Mouse (Mus musculus): ENCODE measurements around the gene Fbxo28. TPM values are rescaled to one million over a fixed set of nuclear protein-coding genes. Genes with fewer than 3 reads are reported as not detected.

The Fbxo28 gene
- total and polyA plus RNA-seq, 3 experiments = 16.3 to 72.5 (median 17.2) TPM

DNA sequence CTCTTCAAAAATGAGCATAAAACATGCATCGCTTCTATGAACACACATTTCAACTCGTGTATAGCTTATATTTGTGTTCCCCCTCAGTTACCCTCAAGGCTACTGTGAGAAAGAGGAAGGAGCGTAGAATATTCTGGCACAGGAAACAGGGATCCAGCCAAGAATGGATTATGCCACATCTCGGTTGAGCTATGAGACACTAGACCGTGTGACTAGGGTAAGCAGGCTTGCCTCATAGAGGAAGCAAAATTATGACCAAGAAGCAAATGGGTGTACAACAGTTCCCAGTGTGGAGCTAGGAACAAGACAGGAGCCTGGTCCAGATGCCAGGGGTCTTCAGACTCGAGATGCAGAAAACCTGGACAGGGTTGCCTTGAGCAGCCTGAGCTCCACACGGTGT, 39.3 kb upstream of the Fbxo28 start:
- H3K9me3 ChIP-seq (replicated peaks; ENCODE audit: insufficient read depth, low read length) = no peaks in the 10 kb centered on the region
- no peaks in the 10 kb centered on the region; a peak in 1 of 4 replicates for H3K27me3 ChIP-seq (ENCODE audit: control insufficient read depth in 1 of 2, insufficient read depth in 2 of 2, low read length in 2 of 2)
- H3K4me3 ChIP-seq (ENCODE audit: control insufficient read depth in 1 of 2, insufficient read depth in 1 of 2, low read depth in 2 of 2, low read length in 2 of 2) = no peak overlapping the region
- no peak overlapping the region for H3K9ac ChIP-seq (ENCODE audit: control insufficient read depth, low read depth, low read length, poor library complexity, severe bottlenecking)
- no peak for TF ChIP-seq RCOR1 (IDR thresholded peaks at IDR 0.05; ENCODE audit: low read depth, low read length)
- no peak for TF ChIP-seq BHLHE40 (IDR thresholded peaks at IDR 0.05; ENCODE audit: borderline replicate concordance, low read depth, low read length)
- TF ChIP-seq KAT2A (conservative IDR thresholded peaks at IDR 0.05; ENCODE audit: low read depth, low read length) = no peak
- TF ChIP-seq ZKSCAN1 (IDR thresholded peaks at IDR 0.05; ENCODE audit: low read depth, low read length) = no peak
- no peak for TF ChIP-seq NRF1 (IDR thresholded peaks at IDR 0.05; ENCODE audit: insufficient read depth, low read depth, low read length, poor library complexity, severe bottlenecking)
- no peak for TF ChIP-seq USF2 (IDR thresholded peaks at IDR 0.05; ENCODE audit: borderline replicate concordance in 1 of 2, insufficient read depth in 1 of 2, low read depth in 1 of 2, low read length in 2 of 2)
- no peak for TF ChIP-seq HCFC1 (IDR thresholded peaks at IDR 0.05; ENCODE audit: low read depth, low read length)
- H3K79me2 ChIP-seq (ENCODE audit: control insufficient read depth, insufficient read depth, low read length, poor library complexity) = no peaks in the 10 kb centered on the region
- no peak overlapping the region for H3K27ac ChIP-seq (ENCODE audit: control insufficient read depth, low read depth, low read length)
- H3K4me1 ChIP-seq (ENCODE audit: control insufficient read depth in 1 of 2, insufficient read depth in 2 of 2, low read length in 2 of 2) = peaks cover 2 to 7% of the 10 kb centered on the region in 2 experiments; a peak in 2 of 4 replicates
- DNase-seq (ENCODE audit: low read depth, low spot score) = no peak
- H3K36me3 ChIP-seq (ENCODE audit: control insufficient read depth in 1 of 2, insufficient read depth in 2 of 2, low read length in 2 of 2) = peaks cover 0 to 2% of the 10 kb centered on the region in 2 experiments; a peak in 1 of 4 replicates

GRCm38 (mm10) chr1:182378876-182379275, 37.4 kb upstream of the Fbxo28 start:
- TF ChIP-seq MAFK (IDR thresholded peaks at IDR 0.05; ENCODE audit: borderline replicate concordance, low read depth, low read length) = no peak
- H3K27ac ChIP-seq (ENCODE audit: control insufficient read depth, low read depth, low read length) = no peak overlapping the region; the same call in 1 of the 2 replicates
- H3K4me3 ChIP-seq (ENCODE audit: control insufficient read depth in 1 of 2, insufficient read depth in 1 of 2, low read depth in 2 of 2, low read length in 2 of 2) = no peak overlapping the region
- H3K27me3 ChIP-seq (ENCODE audit: control insufficient read depth in 1 of 2, insufficient read depth in 2 of 2, low read length in 2 of 2) = no peaks in the 10 kb centered on the region
- peaks cover 2 to 12% of the 10 kb centered on the region in 2 experiments; a peak in 2 of 4 replicates for H3K4me1 ChIP-seq (ENCODE audit: control insufficient read depth in 1 of 2, insufficient read depth in 2 of 2, low read length in 2 of 2)
- H3K9ac ChIP-seq (ENCODE audit: control insufficient read depth, low read depth, low read length, poor library complexity, severe bottlenecking) = no peak overlapping the region; the same call in 1 of the 2 replicates
- peaks cover 0 to 2% of the 10 kb centered on the region in 2 experiments; a peak in 1 of 4 replicates for H3K36me3 ChIP-seq (ENCODE audit: control insufficient read depth in 1 of 2, insufficient read depth in 2 of 2, low read length in 2 of 2)
- DNase-seq (ENCODE audit: low read depth, low spot score) = no peak
- H3K9me3 ChIP-seq (replicated peaks; ENCODE audit: insufficient read depth, low read length) = no peaks in the 10 kb centered on the region
- H3K79me2 ChIP-seq (ENCODE audit: control insufficient read depth, insufficient read depth, low read length, poor library complexity) = no peaks in the 10 kb centered on the region

- peak; percentile 43 for DNase-seq (ENCODE audit: low read depth, low spot score)
Observed at GRCm38 (mm10) chr1:182378205-182378835, 36.9 kb upstream of the Fbxo28 start.

More at GRCm38 (mm10) chr1:182378205-182378835, 36.9 kb upstream of the Fbxo28 start:
- H3K36me3 ChIP-seq (ENCODE audit: control insufficient read depth in 1 of 2, insufficient read depth in 2 of 2, low read length in 2 of 2) = peaks cover 0 to 2% of the 10 kb centered on the region in 2 experiments; a peak in 1 of 4 replicates
- peak overlapping the region; percentile 39; the same call in 1 of the 2 replicates for H3K27ac ChIP-seq (ENCODE audit: control insufficient read depth, low read depth, low read length)
- no peak for TF ChIP-seq JUND (IDR thresholded peaks at IDR 0.05; ENCODE audit: low read depth, low read length)
- no peak for TF ChIP-seq KAT2A (conservative IDR thresholded peaks at IDR 0.05; ENCODE audit: low read depth, low read length)
- TF ChIP-seq NRF1 (IDR thresholded peaks at IDR 0.05; ENCODE audit: insufficient read depth, low read depth, low read length, poor library complexity, severe bottlenecking) = no peak
- TF ChIP-seq ZNF384 (IDR thresholded peaks at IDR 0.05; ENCODE audit: low read depth, low read length) = no peak
- TF ChIP-seq USF1 (IDR thresholded peaks at IDR 0.05; ENCODE audit: low read depth, low read length) = no peak
- TF ChIP-seq MXI1 (IDR thresholded peaks at IDR 0.05; ENCODE audit: low read depth, low read length) = no peak
- no peak for TF ChIP-seq MAZ (IDR thresholded peaks at IDR 0.05; ENCODE audit: low read depth, low read length)
- no peak for TF ChIP-seq ZMIZ1 (IDR thresholded peaks at IDR 0.05; ENCODE audit: low read depth, low read length)
- no peak for TF ChIP-seq RCOR1 (IDR thresholded peaks at IDR 0.05; ENCODE audit: low read depth, low read length)
- no peak for TF ChIP-seq SIN3A (IDR thresholded peaks at IDR 0.05; ENCODE audit: low read length)
- no peak for TF ChIP-seq ZKSCAN1 (IDR thresholded peaks at IDR 0.05; ENCODE audit: low read depth, low read length)
- no peak for TF ChIP-seq TCF12 (IDR thresholded peaks at IDR 0.05; ENCODE audit: low read depth, low read length)
- no peak for TF ChIP-seq TAL1 (IDR thresholded peaks at IDR 0.05; ENCODE audit: low read length)
- TF ChIP-seq HCFC1 (IDR thresholded peaks at IDR 0.05; ENCODE audit: low read depth, low read length) = no peak
- TF ChIP-seq USF2 (IDR thresholded peaks at IDR 0.05; ENCODE audit: borderline replicate concordance in 1 of 2, insufficient read depth in 1 of 2, low read depth in 1 of 2, low read length in 2 of 2) = no peak
- TF ChIP-seq TBP (IDR thresholded peaks at IDR 0.05; ENCODE audit: low read depth, low read length) = no peak
- TF ChIP-seq EP300 (IDR thresholded peaks at IDR 0.05; ENCODE audit: low read depth in 1 of 2, low read length in 2 of 2) = no peak
- TF ChIP-seq MEF2A (IDR thresholded peaks at IDR 0.05; ENCODE audit: extremely low read depth, insufficient replicate concordance, low read depth, low read length, poor library complexity, severe bottlenecking) = no peak
- TF ChIP-seq CTCF (IDR thresholded peaks at IDR 0.05 in 2 of 3, conservative IDR thresholded peaks at IDR 0.05 in 1 of 3; ENCODE audit: control insufficient read depth in 1 of 3, insufficient read depth in 1 of 3, low read depth in 2 of 3, low read length in 3 of 3, poor library complexity in 1 of 3, severe bottlenecking in 1 of 3) = no peak
- no peak overlapping the region for H3K4me3 ChIP-seq (ENCODE audit: control insufficient read depth in 1 of 2, insufficient read depth in 1 of 2, low read depth in 2 of 2, low read length in 2 of 2)
- H3K27me3 ChIP-seq (ENCODE audit: control insufficient read depth in 1 of 2, insufficient read depth in 2 of 2, low read length in 2 of 2) = no peaks in the 10 kb centered on the region
- peak overlapping the region; percentile 14 for H3K9ac ChIP-seq (ENCODE audit: control insufficient read depth, low read depth, low read length, poor library complexity, severe bottlenecking)
- no peaks in the 10 kb centered on the region for H3K79me2 ChIP-seq (ENCODE audit: control insufficient read depth, insufficient read depth, low read length, poor library complexity)
- H3K4me1 ChIP-seq (ENCODE audit: control insufficient read depth in 1 of 2, insufficient read depth in 2 of 2, low read length in 2 of 2) = peaks cover 2 to 12% of the 10 kb centered on the region in 2 experiments; a peak in 2 of 4 replicates
- H3K9me3 ChIP-seq (replicated peaks; ENCODE audit: insufficient read depth, low read length) = no peaks in the 10 kb centered on the region

All from MEL (cell line).